14 mouse cellular contexts compared by ENCODE assay signal in genomic region chr10:42115224-42115919, GRCm38 (mm10).
A peak's percentile ranks its signal among the peaks of the same experiment; 100 is the strongest.
DNase-seq lines count a peak whose midpoint lies in the region; ATAC-seq lines count a peak whose summit lies in the region.
"Had no signal": no experiment of that assay in that cellular context is flagged by ENCODE, and none has a peak within 500 bp of the region (broad histone marks: within the 10 kb centered on the region; RNA-seq: fewer than 3 reads in every experiment).

No protein-coding gene starts in this region.

- H3K27ac ChIP-seq in kidney, embryonic 14.5 days (ENCODE audit: low read depth, low read length) = no peak overlapping the region
- H3K27ac ChIP-seq in midbrain, embryonic 16.5 days (ENCODE audit: low read length) = no peak overlapping the region
- H3K27ac ChIP-seq: embryonic facial prominence, embryonic 12.5 days; forebrain, embryonic 15.5 days; hindbrain, postnatal 0 days; limb, embryonic 15.5 days; neural tube, embryonic 12.5 days had no signal

- H3K27me3 ChIP-seq in kidney, embryonic 14.5 days (ENCODE audit: control insufficient read depth, insufficient read depth, low read length) = no peaks in the 10 kb centered on the region
- no peaks in the 10 kb centered on the region; the same call in 1 of the 2 replicates for H3K27me3 ChIP-seq in midbrain, embryonic 16.5 days (ENCODE audit: control insufficient read depth, insufficient read depth, low read depth, low read length)
- H3K27me3 ChIP-seq: embryonic facial prominence, embryonic 12.5 days; forebrain, embryonic 15.5 days; limb, embryonic 15.5 days; neural tube, embryonic 12.5 days had no signal

- no peaks in the 10 kb centered on the region for H3K4me1 ChIP-seq in kidney, embryonic 14.5 days (ENCODE audit: control insufficient read depth, insufficient read depth, low read length)
- no peaks in the 10 kb centered on the region for H3K4me1 ChIP-seq in midbrain, embryonic 16.5 days (ENCODE audit: control insufficient read depth, insufficient read depth, low read length)
- H3K4me1 ChIP-seq: neural tube, embryonic 12.5 days had no signal

- peak; percentile 32; the same call in 1 of the 2 replicates for ATAC-seq in kidney, embryonic 14.5 days (ENCODE audit: low FRiP score, low TSS enrichment)
- ATAC-seq in midbrain, embryonic 16.5 days = no peak
- ATAC-seq: forebrain, embryonic 15.5 days; hindbrain, postnatal 0 days had no signal

- no peak overlapping the region for H3K9ac ChIP-seq in kidney, embryonic 14.5 days (ENCODE audit: low read depth, low read length)
- no peak overlapping the region for H3K9ac ChIP-seq in midbrain, embryonic 16.5 days (ENCODE audit: low read depth, low read length)
- H3K9ac ChIP-seq: embryonic facial prominence, embryonic 12.5 days; forebrain, embryonic 15.5 days; limb, embryonic 15.5 days; neural tube, embryonic 12.5 days had no signal

- 76% methylated on average over 4 of the region's 4 CpGs for WGBS in kidney, embryonic 14.5 days
- 59% methylated on average over 4 of the region's 4 CpGs for WGBS in large intestine, adult 2 months
- 81% methylated on average over 4 of the region's 4 CpGs for WGBS in midbrain, embryonic 16.5 days

- H3K36me3 ChIP-seq in kidney, embryonic 14.5 days (ENCODE audit: control insufficient read depth, insufficient read depth, low read length) = no peaks in the 10 kb centered on the region
- H3K36me3 ChIP-seq in midbrain, embryonic 16.5 days (ENCODE audit: control insufficient read depth, insufficient read depth, low read length) = no peaks in the 10 kb centered on the region
- H3K36me3 ChIP-seq: embryonic facial prominence, embryonic 12.5 days; forebrain, embryonic 15.5 days; limb, embryonic 15.5 days; neural tube, embryonic 12.5 days had no signal

- H3K4me3 ChIP-seq in kidney, embryonic 14.5 days (ENCODE audit: low read length) = no peak overlapping the region
- no peak overlapping the region for H3K4me3 ChIP-seq in midbrain, embryonic 16.5 days (ENCODE audit: low read depth, low read length)
- H3K4me3 ChIP-seq: embryonic facial prominence, embryonic 12.5 days; forebrain, embryonic 15.5 days; limb, embryonic 15.5 days; megakaryocyte, embryonic 14.5 days; neural tube, embryonic 12.5 days had no signal

- no peaks in the 10 kb centered on the region for H3K9me3 ChIP-seq in kidney, embryonic 14.5 days (ENCODE audit: control insufficient read depth, low read length)
- peaks cover 4% of the 10 kb centered on the region; the same call in 1 of the 2 replicates for H3K9me3 ChIP-seq in midbrain, embryonic 16.5 days (replicated peaks; ENCODE audit: control insufficient read depth, low read length, poor library complexity, severe bottlenecking)
- H3K9me3 ChIP-seq: forebrain, embryonic 15.5 days; limb, embryonic 15.5 days; neural tube, embryonic 12.5 days had no signal

- DNase-seq in adipocyte (ENCODE audit: low spot score) = peak; percentile 87
- DNase-seq in brain, adult 2 months (ENCODE audit: low read depth, low spot score) = peak; percentile 40
- peak; percentile 56 for DNase-seq in large intestine, adult 2 months (ENCODE audit: low read depth, low spot score)
- no peak for DNase-seq in ovary, adult 18-20 months (ENCODE audit: low spot score)
- DNase-seq in spleen, adult 18-20 months = no peak
- DNase-seq: lung, postnatal 10 days had no signal

- no peak overlapping the region for H3K4me2 ChIP-seq in kidney, embryonic 14.5 days (replicated peaks; ENCODE audit: low read depth, low read length)
- no peak overlapping the region for H3K4me2 ChIP-seq in midbrain, embryonic 16.5 days (ENCODE audit: low read length)
- H3K4me2 ChIP-seq: embryonic facial prominence, embryonic 12.5 days; forebrain, embryonic 15.5 days; limb, embryonic 15.5 days; neural tube, embryonic 12.5 days had no signal

Comparison
In these comparisons a context has a peak if more than half of its experiments do, and no peak if none do; other contexts are left out.
1. DNase-seq: peak in adipocyte (single experiment), brain, adult 2 months (single experiment) and large intestine, adult 2 months (single experiment); none in ovary, adult 18-20 months (single experiment) and spleen, adult 18-20 months (0 of 2).